Mouse (Mus musculus) ES-CJ7 (cell line): ENCODE measurements around the gene Ncor2.

Experiments used
- DNase-seq: peaks from one replicate; pipeline ENCODE4 v3.0.0; 2011; ENCODE audit warnings: low read depth, low spot score

The Ncor2 gene

DNA sequence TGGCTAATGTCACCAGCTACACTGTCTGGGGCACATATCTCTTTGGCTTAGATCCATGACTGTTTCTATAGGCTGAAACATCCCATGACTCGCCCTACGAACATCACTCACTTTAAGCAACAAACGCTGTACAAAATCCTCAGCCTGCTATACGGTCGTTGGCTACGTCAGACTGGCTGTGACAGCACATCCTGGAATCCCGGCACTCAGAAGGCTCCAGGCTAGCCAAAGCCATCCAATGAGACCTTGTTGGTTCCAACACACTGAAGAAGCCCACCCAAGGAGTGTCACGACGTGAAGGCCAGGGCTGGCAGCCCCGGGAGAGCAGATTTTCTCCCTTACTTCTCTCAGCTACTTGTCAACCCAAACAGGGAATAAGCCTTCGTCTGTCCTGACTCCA, 82.7 kb downstream of the Ncor2 start:
- DNase-seq = no peak

DNA sequence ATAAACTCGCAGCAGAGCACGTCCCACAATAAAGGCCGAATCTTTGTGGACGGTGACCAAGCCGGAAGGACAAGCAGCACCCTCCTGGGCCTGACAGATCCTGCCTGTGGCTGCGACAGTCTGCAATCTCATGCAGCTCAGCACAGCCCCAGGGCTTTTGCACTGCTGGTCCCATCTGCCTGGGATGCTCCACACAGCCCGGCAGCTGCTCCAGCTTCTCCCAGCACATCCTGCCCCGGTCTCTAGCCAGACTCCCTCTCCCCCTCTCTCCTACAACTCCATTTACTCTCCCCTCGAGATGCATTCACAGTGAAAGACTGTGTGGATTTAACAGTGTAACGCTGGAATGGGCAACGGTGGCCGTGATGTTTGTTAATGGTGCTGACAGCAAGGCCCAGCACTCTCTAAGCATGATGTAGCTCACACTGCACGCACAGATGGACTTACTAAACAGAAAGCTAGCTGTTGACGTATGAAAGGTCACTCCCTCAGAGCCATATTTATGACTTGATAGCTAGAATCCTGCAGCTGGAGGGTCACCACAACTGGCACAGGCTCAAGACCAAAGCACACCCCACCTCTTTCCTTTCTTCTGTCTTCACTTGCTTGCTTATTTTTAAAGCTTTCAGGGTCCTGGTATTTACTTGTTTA, 83.4 kb downstream of the Ncor2 start:
- no peak for DNase-seq

GRCm38 (mm10) chr5:125093795-125094194, 85.2 kb downstream of the Ncor2 start:
- DNase-seq = no peak

DNA sequence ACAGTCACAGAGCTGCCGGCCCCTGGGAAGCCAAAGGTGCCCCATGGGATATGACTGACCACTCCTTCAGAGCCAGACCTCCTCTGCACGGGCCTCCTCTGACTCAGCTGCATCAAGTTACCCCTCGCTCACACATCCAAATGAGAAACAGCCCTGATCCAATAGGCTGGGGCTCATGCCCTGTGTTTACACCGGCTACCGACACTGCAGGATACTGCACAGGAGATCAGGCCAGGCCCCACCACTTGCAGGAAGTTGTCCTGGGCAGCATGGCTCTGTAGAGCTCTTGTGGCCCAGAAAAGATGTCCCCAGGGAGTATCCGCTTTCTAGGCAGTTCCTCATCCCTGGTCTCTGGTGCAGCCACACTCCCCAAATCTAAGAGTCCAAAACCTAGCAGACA, 90.9 kb downstream of the Ncor2 start:
- DNase-seq = no peak

DNA sequence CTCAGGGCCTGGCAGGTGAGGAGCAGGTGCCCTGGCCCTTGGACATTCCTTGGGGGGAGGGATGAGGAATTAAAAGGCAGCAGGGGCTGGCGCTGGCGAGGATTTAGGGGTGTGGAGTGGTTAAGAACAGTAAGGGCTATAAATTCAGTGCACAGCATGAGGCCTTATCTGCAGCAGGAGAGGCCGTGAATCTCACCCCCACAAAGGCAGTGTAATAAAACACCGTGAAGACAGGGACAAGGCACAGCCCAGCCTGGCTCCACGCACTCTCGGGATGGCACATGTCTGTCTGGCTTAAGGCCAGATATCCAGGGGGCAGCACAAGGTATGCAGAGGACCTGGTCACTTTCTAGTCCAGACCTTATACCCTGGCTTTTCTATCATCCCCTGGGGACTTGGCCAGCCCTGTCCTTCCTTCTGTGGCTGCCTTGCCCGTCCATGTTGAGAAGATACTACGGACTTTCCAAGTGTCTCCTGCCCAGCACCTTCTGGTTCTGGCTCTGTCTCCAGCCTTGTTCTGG, 93.9 kb downstream of the Ncor2 start:
- no peak for DNase-seq

- DNase-seq = no peak
These were observed 95.3 kb downstream of the Ncor2 start for GRCm38 (mm10) chr5:125083674-125084073.

DNA sequence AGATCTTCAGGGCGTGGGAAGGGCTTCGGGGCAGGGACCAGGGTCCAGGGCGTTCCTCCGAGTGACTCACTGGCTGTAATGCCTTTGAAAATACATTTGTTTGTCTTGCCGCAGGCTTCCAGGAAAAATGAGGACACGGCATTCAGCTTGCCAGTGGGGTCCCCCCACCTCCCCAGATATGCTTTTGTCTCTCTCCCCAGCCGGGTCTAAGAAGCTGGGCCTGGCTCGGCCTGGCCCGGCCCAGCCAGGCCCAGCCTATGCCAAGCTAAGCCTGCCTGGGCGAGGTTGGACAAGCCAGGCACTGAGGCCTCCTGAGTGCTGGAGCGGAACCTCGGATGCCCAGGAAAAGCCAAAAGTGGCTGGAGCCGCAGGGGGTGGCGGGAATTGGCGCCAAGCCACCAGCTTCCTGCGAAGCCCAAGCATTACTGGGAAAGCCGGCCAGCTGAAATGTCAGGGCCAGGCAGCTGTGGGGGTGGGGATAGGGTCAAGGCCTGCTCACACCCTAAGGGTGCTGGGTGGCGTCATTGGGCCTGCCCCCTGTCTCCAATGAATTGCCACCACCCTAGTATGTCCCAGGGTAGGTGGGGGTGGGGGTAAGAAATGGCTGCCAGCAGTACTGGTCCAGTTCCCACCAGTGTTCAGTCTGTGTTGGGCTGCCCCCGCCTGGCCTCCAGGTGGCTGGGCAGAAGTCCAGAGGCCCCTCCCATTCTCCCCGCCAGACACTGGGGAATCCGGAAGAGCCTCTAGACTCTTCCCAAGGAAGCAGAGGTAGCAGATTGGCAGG, 97.5 kb downstream of the Ncor2 start:
- DNase-seq = no peak

DNA sequence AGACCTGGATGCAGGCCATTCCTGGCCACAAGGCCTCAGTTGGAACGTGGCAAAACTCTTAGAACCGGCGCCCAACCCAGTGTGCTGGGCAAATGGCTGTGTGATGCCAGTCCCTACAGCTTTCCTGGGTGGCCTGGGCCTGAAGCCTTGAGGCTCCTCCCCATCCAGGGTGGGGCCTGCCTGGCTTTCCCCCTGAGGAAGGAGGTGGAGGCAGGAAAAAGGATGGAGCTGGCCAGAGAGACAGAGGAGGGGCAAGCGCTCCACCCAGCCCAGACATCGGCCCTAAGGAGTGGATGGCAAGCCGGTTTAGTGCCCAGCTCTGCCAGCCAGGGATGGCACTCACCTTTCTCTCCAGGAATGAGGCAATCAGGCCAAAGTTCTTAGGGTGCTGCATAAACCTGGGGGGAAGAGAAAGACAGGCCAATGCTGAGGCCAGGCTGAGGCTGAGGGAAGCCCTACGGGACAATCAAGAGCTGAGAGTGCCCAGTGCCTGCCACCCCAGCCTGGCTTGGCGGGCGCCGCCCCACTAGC, 98.2 kb downstream of the Ncor2 start:
- DNase-seq = no peak

DNA sequence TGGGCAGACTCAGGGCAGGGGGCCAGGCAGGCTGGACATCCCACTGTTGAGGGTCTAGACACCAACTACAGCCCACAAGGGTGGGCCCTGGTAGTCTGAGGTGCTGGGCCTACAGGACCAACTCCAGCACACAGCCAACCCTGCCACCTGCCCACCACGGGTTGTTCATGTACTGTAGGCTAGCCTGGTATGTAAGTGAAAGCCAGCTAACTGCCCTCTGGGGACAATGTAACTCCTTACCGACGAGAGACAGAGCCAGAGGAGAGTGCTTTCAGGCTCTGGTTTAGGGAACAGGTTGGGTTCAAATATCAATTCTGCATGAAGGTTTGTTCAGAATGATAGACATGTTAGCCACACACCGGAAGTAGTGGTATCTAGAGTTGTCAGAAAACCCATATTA, 98.7 kb downstream of the Ncor2 start:
- no peak for DNase-seq

DNA sequence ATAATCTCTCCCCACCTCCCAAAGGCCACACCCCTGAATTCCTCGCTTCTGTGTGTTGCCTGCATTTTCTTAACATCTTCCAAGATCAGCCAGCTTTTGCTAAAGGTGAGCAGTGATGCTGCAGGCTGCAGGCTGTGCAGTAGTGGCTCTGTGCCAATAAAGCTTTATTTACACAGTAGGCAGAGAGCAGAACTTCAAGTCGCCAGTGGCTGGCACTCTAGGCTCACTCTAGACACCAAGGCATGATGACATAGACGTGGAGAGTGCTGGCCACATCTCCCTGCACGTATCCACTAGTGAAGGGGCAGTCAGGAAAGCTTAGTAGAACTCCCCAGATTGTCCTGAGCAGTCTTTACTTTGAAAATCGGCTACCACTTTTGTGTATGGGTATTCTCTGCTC, 100.8 kb downstream of the Ncor2 start:
- DNase-seq = no peak

- no peak for DNase-seq
These were observed 102.8 kb downstream of the Ncor2 start for GRCm38 (mm10) chr5:125076183-125076582.

DNA sequence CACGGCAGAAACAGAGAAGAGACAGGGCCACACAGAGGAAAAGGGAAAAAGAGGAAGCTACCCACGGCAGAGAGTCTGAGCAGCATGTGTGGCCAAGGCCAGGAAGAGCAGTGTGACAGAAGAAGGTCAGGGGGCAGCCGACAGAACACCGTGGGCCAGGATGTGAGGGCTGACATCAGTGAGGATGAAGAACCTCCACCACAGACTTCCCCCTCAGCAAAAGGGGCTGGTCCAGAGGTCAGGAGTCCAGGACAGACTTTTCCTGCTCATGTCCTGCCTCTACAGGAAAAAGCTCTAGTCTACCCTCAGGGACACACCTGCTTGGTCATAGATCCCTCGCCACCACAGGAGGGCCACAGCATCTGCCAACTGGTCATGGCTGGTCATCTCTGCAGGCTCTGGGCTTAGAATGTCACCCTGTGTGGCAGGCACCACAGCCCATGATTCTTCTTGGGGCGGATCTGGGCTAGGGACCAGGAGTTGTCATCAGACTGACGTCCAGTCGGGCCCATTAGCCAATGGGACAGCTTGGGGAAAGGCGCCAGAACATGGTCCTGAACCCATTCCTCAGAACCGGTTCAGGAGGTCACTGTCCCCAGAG, 104.3 kb downstream of the Ncor2 start:
- DNase-seq = no peak

DNA sequence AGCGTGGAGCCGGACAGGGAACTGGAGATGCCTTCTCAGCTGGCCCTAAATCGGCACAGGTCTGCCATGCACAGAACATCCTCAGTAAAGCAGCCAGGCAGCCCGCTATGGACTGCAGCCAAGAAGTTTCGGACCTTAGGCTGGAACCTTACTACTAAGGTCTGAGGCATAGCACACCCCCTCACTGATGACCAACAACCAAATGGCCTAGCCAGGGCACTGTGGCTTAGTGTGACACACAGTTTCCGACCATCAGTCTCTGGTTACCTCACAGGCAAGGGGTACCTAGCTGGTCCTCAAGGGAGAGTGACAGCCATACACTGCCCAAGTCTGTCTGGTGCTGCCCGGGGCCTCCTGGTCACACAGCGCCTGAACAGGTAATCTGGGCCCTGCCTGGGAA, 105.1 kb downstream of the Ncor2 start:
- no peak for DNase-seq

- no peak for DNase-seq
These were observed 105.7 kb downstream of the Ncor2 start for GRCm38 (mm10) chr5:125073335-125073734.

DNA sequence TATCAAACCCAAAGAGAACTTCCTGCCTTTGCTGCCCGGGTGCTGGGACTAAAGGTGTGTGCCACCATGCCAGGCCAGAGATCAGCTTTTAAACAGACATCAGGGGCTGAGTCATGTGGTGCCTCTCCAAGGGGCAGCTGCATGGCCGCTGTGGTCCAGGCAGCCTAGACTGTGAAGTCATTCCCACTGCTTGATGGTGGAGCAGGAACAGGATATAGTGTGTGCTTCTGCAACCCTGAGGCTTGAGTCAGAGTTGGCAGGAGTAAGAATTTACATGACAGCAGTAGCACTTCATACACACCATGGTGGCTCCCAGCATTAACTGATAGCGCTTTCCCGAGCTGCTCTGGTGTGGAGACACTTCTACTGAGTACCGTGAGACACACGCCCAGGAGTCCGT, 106.6 kb downstream of the Ncor2 start:
- DNase-seq = no peak

GRCm38 (mm10) chr5:125071919-125072318, 107.1 kb downstream of the Ncor2 start:
- DNase-seq = no peak

GRCm38 (mm10) chr5:125070399-125070798, 108.6 kb downstream of the Ncor2 start:
- DNase-seq = no peak

- DNase-seq = no peak
These were observed 109.1 kb downstream of the Ncor2 start for GRCm38 (mm10) chr5:125069916-125070315.

DNA sequence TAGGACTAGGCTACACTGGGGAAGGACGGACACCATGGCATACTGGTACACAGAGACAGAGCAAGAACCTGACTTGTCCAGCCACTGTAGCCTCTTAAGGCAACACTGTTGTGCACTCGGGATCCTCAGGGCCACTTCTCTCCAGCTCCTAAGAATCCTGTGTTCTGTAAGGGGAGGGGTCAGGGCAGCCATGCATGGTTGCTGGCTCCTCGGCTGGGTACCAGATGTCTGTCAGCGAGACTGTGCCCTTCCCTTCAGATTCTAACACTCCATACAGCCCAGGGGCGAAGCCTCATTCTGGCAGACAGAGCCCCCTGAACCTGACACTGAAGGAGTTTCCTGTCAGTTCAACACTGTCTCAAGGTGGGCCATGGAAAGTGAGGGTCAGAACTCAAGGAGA, 109.6 kb downstream of the Ncor2 start:
- DNase-seq = no peak

DNA sequence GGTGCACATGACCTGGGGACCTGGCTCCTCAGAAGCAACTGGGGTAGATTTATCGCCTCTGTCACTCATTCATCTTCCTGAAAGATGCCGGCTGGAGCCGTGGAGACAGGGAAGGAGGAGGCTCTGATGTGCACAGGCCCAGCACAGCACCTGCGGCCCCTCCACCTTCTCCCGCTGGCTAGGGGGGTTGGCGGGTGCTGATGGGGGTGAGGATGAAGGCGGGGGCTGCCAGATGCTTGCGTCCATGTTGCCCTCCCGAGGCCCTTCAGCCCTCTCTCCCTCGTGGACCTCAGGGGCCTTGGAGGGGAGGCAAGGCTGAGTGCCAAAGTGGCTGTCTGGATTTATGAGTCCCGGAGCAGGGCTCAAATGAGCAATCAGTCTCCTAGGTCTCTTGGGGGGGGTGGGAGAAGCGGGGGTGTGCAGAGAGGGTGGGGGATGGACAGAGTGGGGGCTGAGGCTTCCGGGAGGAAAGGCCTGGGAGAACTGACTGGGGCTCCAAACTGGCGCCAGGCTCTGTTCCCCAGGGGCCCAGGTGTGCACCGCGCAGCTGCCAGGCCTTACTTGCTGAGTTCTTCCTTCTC, 110.6 kb downstream of the Ncor2 start:
- no peak for DNase-seq

DNA sequence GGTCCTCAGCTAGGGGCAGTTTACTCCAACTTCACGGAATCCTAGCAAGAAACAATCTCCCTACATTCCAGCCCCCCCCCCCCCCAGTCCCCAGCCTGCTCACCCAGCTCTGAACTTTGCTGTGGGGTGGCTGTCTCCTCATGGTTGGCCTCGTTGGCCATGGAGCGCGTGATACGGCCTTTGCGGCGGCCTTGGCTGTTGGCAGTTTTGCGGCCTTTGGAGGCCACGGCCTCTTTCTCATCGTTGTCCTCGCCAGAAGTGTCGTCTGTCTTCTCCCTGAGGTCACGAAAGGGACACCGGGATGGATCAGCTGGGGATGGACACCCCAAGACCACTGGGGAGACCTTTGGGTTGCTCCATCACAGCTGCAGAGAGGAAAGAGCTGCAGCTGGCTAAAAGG, 111.3 kb downstream of the Ncor2 start:
- DNase-seq = no peak
